Mouse (Mus musculus): Measurements from ENCODE around the gene Tbc1d4. TPM values are rescaled to one million over a fixed set of nuclear protein-coding genes. Genes with fewer than 3 reads are reported as not detected.

Gene Tbc1d4
- polyA plus RNA-seq, 1 experiment from 2014 or later = 9.7 TPM

DNA sequence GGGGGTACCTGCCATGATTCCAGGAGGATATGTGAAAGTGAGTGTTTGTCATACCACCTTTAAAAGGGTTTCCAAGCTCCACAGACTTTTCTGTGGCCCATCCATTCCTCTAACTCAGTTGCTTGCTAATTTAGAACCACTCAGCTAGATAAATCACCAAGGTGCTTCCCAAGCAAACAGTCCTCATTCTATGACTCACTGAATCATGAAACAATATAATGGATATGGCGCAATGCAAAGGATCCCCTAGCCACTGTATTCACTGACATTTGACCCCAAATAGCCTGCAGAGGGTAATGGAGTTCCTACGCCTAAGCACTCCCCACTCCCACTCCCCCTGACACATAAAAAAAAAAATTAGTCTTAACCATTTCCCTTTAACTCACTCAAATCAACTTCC lies 191.3 kb downstream of the Tbc1d4 start:
- Histone ChIP-seq H3K4me1 (no peaks in the 10 kb centered on the region), H3K27ac (replicated peaks) (no peak overlapping the region), H3K27me3 (replicated peaks; ENCODE audit: low read depth, poor library complexity, severe bottlenecking) (no peaks in the 10 kb centered on the region), H3K9me3 (no peaks in the 10 kb centered on the region), H3K4me3 (no peak overlapping the region), H3K36me3 (replicated peaks) (no peaks in the 10 kb centered on the region)
- 79% methylated on average over 2 of the region's 2 CpGs for WGBS
- DNase-seq (ENCODE audit: low spot score) = no peak

Other genes with a start within 250 kb of the Tbc1d4 start
- gene Commd6, start 31.5 kb upstream of the Tbc1d4 start, polyA plus RNA-seq (2016; fragmentation: Nextera tagmentation; extraction: Ambion mirVana) = 100.0 and 105 TPM in 2 replicates
- 200 and 208 TPM in 2 replicates for gene Uchl3, start 44.8 kb upstream of the Tbc1d4 start, polyA plus RNA-seq (2016; fragmentation: Nextera tagmentation; extraction: Ambion mirVana)
- 0.68 and 1.6 TPM in 2 replicates for gene Gm9922, start 120.6 kb upstream of the Tbc1d4 start, polyA plus RNA-seq (2016; fragmentation: Nextera tagmentation; extraction: Ambion mirVana)
- gene Lmo7, start 120.8 kb upstream of the Tbc1d4 start, polyA plus RNA-seq (2016; fragmentation: Nextera tagmentation; extraction: Ambion mirVana) = 3.5 and 3.8 TPM in 2 replicates